Mouse (Mus musculus): ENCODE results near the gene Fbxo5. TPM values are rescaled to one million over a fixed set of nuclear protein-coding genes. Genes with fewer than 3 reads are reported as not detected.

The Fbxo5 gene
- total RNA-seq, 2 experiments from 2014 or later = 1.3 to 1.5 TPM

Other genes with a start within 250 kb of the Fbxo5 start
- gene Myct1, start 211.8 kb downstream of the Fbxo5 start, total RNA-seq (2021) = under 1 TPM in 1 of 2 experiments, not detected in 1; 0.37 TPM
- 10 to 100 TPM; 14.8 to 16.6 TPM for gene Vip, start 166.4 kb downstream of the Fbxo5 start, total RNA-seq (2021)
- 10 to 100 TPM in 1 of 2 experiments, 1 to 10 TPM in 1; 9.7 to 14.8 TPM for gene Mtrf1l, start 18.3 kb upstream of the Fbxo5 start, total RNA-seq (2021)
- 10 to 100 TPM; 33.6 to 36.3 TPM for gene Rgs17, start 116.8 kb upstream of the Fbxo5 start, total RNA-seq (2021)